Mouse (Mus musculus): Measurements from ENCODE around the gene Lpar2. TPM values are rescaled to one million over a fixed set of nuclear protein-coding genes. Genes with fewer than 3 reads are reported as not detected.

Lpar2 gene
- polyA plus RNA-seq, 1 experiment from 2014 or later: 0.63 TPM

DNA sequence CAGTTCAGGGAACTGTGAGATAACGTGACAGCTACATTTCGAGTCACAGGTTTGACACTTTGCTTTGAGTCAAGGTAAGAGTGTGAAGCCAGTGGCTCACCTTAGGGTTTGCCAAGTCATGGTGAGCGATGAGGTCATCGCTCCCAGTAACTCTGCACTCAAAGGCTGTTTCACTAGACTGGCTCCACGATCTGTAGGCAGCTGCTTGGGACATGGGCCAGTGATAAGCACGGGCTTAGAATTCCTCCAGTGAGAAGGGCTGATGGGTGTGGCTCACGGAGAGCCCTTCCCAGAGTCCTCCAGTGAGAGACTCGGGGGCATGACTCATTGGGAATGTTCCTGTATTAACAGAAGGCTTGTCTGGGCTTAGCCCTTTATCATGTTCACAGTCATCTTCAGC is 26.7 kb downstream of the Lpar2 start:
- H3K9me3 ChIP-seq (replicated peaks): no peaks in the 10 kb centered on the region

GRCm38 (mm10) chr8:69849899-69850298 is 27.7 kb downstream of the Lpar2 start:
- no peaks in the 10 kb centered on the region for H3K4me1 ChIP-seq
- no peak overlapping the region for H3K4me3 ChIP-seq (replicated peaks)
- 38% methylated on average over 3 of the region's 3 CpGs for WGBS
- H3K27ac ChIP-seq (replicated peaks): no peak overlapping the region
- no peaks in the 10 kb centered on the region for H3K27me3 ChIP-seq (replicated peaks)
- H3K4me2 ChIP-seq: no peak overlapping the region
- H3K36me3 ChIP-seq: peaks cover 5% of the 10 kb centered on the region; the same call in 1 of the 2 replicates
- H3K9me3 ChIP-seq (replicated peaks): no peaks in the 10 kb centered on the region
- no peak for ATAC-seq (ENCODE audit: low FRiP score)
- no peak overlapping the region for H3K9ac ChIP-seq (replicated peaks)

More for the DNA sequence above, 26.7 kb downstream of the Lpar2 start:
- Histone ChIP-seq H3K4me3 (replicated peaks) (no peak overlapping the region), H3K9ac (replicated peaks) (no peak overlapping the region), H3K36me3 (peaks cover 5% of the 10 kb centered on the region; the same call in 1 of the 2 replicates), H3K4me2 (no peak overlapping the region), H3K4me1 (no peaks in the 10 kb centered on the region), H3K27me3 (replicated peaks) (no peaks in the 10 kb centered on the region), H3K27ac (replicated peaks) (no peak overlapping the region)
- 96% methylated on average over 8 of the region's 8 CpGs for WGBS
- no peak for ATAC-seq (ENCODE audit: low FRiP score)

DNA sequence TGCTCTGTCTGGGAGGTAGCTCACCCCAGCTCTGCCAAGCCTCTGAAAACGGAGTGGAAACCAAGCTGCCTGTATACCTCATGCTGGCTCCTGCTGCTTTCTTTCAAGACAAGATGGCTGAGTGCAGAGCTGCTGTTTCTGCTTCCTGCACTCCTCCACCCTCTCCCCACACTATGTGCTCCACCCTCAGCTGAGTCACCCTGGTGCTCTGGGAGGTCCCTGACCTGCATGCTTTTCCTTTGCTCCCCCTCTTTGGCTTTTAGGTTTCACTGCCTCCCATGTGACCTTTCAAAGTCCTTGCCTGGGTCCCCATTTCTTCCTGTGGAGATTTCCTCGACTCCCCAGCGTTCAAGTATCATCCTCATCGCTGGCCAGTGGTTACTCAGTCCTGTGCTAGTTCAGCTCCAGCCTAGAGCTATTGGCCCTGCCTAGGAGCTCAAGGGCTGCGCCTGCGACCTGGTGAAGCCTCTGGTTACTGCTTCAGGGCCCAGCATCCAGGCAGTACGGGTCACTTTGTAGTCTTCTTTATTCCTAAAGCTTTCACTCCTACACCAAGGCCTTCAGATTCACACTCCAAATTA is 28.8 kb downstream of the Lpar2 start:
- H3K4me3 ChIP-seq (replicated peaks): no peak overlapping the region
- H3K27ac ChIP-seq (replicated peaks): no peak overlapping the region
- no peaks in the 10 kb centered on the region for H3K4me1 ChIP-seq
- 84% methylated on average over 7 of the region's 7 CpGs for WGBS
- ATAC-seq (ENCODE audit: low FRiP score): no peak
- H3K36me3 ChIP-seq: peaks cover 5% of the 10 kb centered on the region; the same call in 1 of the 2 replicates
- H3K9ac ChIP-seq (replicated peaks): no peak overlapping the region
- no peaks in the 10 kb centered on the region for H3K27me3 ChIP-seq (replicated peaks)
- H3K9me3 ChIP-seq (replicated peaks): no peaks in the 10 kb centered on the region
- H3K4me2 ChIP-seq: no peak overlapping the region

- no peak overlapping the region for H3K4me3 ChIP-seq (replicated peaks)
- H3K9me3 ChIP-seq (replicated peaks): no peaks in the 10 kb centered on the region
- no peak overlapping the region for H3K27ac ChIP-seq (replicated peaks)
- ATAC-seq (ENCODE audit: low FRiP score): no peak
- no peaks in the 10 kb centered on the region for H3K4me1 ChIP-seq
- peaks cover 5% of the 10 kb centered on the region; the same call in 1 of the 2 replicates for H3K36me3 ChIP-seq
- no peaks in the 10 kb centered on the region for H3K27me3 ChIP-seq (replicated peaks)
- no peak overlapping the region for H3K9ac ChIP-seq (replicated peaks)
- H3K4me2 ChIP-seq: no peak overlapping the region
- WGBS: 95% methylated on average over 10 of the region's 10 CpGs
These were observed 31.6 kb downstream of the Lpar2 start for GRCm38 (mm10) chr8:69853869-69854268.

DNA sequence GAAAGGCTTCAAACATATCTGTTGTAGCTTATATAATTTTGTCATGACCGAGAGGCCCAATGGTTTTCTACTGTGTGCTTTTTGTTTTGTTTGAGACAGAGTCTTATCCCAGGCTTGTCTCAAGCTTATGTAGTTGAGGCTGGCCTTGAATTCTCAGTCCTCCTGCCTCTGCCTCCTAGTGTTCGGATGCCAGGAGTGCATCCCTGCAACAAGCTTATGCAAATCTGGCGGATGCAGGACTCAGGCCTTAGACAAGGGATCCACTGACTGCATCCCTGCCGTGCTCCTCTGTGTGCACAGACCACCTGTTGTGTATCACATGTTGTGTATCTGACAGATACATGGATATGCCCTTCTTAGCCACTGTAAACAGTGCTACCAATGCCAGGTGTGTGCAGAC is 38.6 kb downstream of the Lpar2 start:
- H3K4me2 ChIP-seq: no peak overlapping the region
- H3K4me3 ChIP-seq (replicated peaks): no peak overlapping the region
- H3K27ac ChIP-seq (replicated peaks): no peak overlapping the region
- peaks cover 30% of the 10 kb centered on the region for H3K36me3 ChIP-seq
- ATAC-seq (ENCODE audit: low FRiP score): no peak
- 63% methylated on average over 4 of the region's 4 CpGs for WGBS
- H3K4me1 ChIP-seq: no peaks in the 10 kb centered on the region
- no peaks in the 10 kb centered on the region for H3K27me3 ChIP-seq (replicated peaks)
- no peaks in the 10 kb centered on the region for H3K9me3 ChIP-seq (replicated peaks)
- no peak overlapping the region for H3K9ac ChIP-seq (replicated peaks)

- no peak overlapping the region for H3K9ac ChIP-seq (replicated peaks)
- no peak for ATAC-seq (ENCODE audit: low FRiP score)
- H3K27me3 ChIP-seq (replicated peaks): no peaks in the 10 kb centered on the region
- no peak overlapping the region for H3K4me2 ChIP-seq
- H3K4me3 ChIP-seq (replicated peaks): no peak overlapping the region
- H3K27ac ChIP-seq (replicated peaks): no peak overlapping the region
- no peaks in the 10 kb centered on the region for H3K4me1 ChIP-seq
- 77% methylated on average over 2 of the region's 2 CpGs for WGBS
- no peaks in the 10 kb centered on the region for H3K9me3 ChIP-seq (replicated peaks)
- H3K36me3 ChIP-seq: peaks cover 30% of the 10 kb centered on the region
These were observed 39.0 kb downstream of the Lpar2 start for GRCm38 (mm10) chr8:69861251-69861650.

DNA sequence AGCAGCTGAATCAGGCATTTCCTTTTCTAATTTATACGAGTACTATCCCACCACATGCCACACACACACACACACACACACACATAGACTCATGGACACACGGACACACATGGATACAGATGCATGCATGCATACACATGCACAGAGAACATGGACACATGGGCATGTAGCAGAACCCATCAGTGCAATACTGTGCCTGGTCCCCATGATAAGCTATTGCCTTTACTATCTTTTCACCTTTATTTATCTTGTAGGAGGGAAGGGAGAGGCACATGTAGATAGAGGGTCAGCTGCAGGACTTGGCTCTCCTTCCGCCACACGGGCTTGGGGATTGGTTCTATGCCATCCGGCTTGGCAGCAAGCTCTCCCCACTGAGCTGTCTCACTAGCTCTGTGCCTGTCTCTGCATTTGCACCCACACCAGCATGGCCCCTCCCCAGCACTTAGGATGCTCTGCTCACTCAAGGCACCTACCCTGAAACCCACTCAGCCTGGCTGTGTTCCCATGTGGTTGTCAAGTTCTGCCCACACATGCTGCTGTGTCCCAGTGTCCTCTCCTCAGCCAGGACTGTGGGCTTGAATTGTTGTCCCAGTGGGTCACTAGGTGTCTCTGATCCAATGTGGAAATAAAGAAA is 41.3 kb downstream of the Lpar2 start:
- 87% methylated on average over 5 of the region's 5 CpGs for WGBS
- H3K4me3 ChIP-seq (replicated peaks): no peak overlapping the region
- peaks cover 30% of the 10 kb centered on the region for H3K36me3 ChIP-seq
- H3K27ac ChIP-seq (replicated peaks): no peak overlapping the region
- no peaks in the 10 kb centered on the region for H3K9me3 ChIP-seq (replicated peaks)
- H3K9ac ChIP-seq (replicated peaks): no peak overlapping the region
- H3K4me2 ChIP-seq: no peak overlapping the region
- H3K27me3 ChIP-seq (replicated peaks): no peaks in the 10 kb centered on the region
- H3K4me1 ChIP-seq: no peaks in the 10 kb centered on the region
- ATAC-seq (ENCODE audit: low FRiP score): no peak

GRCm38 (mm10) chr8:69864180-69864579 is 42.0 kb downstream of the Lpar2 start:
- no peaks in the 10 kb centered on the region for H3K9me3 ChIP-seq (replicated peaks)
- no peak overlapping the region for H3K9ac ChIP-seq (replicated peaks)
- H3K27me3 ChIP-seq (replicated peaks): no peaks in the 10 kb centered on the region
- H3K4me1 ChIP-seq: no peaks in the 10 kb centered on the region
- ATAC-seq (ENCODE audit: low FRiP score): no peak
- H3K36me3 ChIP-seq: peaks cover 29% of the 10 kb centered on the region
- H3K27ac ChIP-seq (replicated peaks): no peak overlapping the region
- H3K4me2 ChIP-seq: no peak overlapping the region
- no peak overlapping the region for H3K4me3 ChIP-seq (replicated peaks)
- WGBS: 82% methylated on average over 5 of the region's 5 CpGs

GRCm38 (mm10) chr8:69867696-69868326 is 45.6 kb downstream of the Lpar2 start:
- Histone ChIP-seq H3K4me2 (no peak overlapping the region), H3K27me3 (replicated peaks) (no peaks in the 10 kb centered on the region), H3K9me3 (replicated peaks) (no peaks in the 10 kb centered on the region), H3K27ac (replicated peaks) (no peak overlapping the region), H3K4me3 (replicated peaks) (no peak overlapping the region), H3K4me1 (no peaks in the 10 kb centered on the region), H3K36me3 (peaks cover 16% of the 10 kb centered on the region; the same call in 1 of the 2 replicates), H3K9ac (replicated peaks) (no peak overlapping the region)
- 81% methylated on average over 5 of the region's 5 CpGs for WGBS
- no peak for ATAC-seq (ENCODE audit: low FRiP score)

DNA sequence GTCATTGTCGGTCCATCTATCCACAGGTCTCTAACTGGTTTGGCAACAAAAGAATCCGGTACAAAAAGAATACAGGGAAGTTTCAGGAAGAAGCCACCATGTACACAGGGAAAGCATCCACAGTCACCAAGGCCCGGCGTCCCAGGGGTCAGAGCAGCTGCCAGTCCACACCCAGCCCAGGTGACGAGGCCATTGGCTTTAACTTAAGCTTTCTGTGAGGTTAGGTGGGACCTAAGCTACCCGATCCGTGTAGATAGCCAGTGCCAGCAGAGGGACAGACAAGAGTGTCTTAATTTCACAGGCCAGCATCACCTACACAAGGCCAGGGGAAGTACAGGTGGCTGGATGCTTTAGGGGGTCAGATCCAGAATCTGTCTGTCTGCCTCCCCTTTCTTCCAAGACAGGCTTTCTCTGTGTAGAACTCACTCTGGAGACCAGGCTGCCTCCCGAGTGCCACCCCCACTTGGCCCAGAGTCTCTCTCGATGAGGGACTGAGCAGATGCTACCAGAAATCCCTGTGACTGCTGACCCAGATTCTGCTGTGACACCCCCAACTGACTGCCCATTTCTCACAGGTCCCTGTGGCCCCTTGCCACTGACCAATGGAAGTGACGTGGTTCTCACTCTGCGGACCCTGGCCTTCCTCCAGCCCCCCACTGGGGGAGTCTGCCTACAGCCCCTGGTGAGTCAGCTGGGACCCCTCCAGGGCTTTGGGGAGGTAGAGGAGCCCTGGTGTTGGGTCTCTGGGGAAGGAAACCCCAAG is 48.0 kb downstream of the Lpar2 start:
- 88% methylated on average over 11 of the region's 11 CpGs for WGBS
- no peak overlapping the region for H3K4me3 ChIP-seq (replicated peaks)
- ATAC-seq (ENCODE audit: low FRiP score): no peak
- no peak overlapping the region for H3K27ac ChIP-seq (replicated peaks)
- H3K9ac ChIP-seq (replicated peaks): no peak overlapping the region
- H3K9me3 ChIP-seq (replicated peaks): no peaks in the 10 kb centered on the region
- H3K36me3 ChIP-seq: peaks cover 10% of the 10 kb centered on the region; the same call in 1 of the 2 replicates
- H3K27me3 ChIP-seq (replicated peaks): no peaks in the 10 kb centered on the region
- H3K4me1 ChIP-seq: no peaks in the 10 kb centered on the region
- H3K4me2 ChIP-seq: no peak overlapping the region

- Histone ChIP-seq H3K4me2 (no peak overlapping the region), H3K4me1 (no peaks in the 10 kb centered on the region), H3K36me3 (peaks cover 6% of the 10 kb centered on the region; the same call in 1 of the 2 replicates), H3K9ac (replicated peaks) (no peak overlapping the region), H3K4me3 (replicated peaks) (no peak overlapping the region), H3K9me3 (replicated peaks) (no peaks in the 10 kb centered on the region), H3K27me3 (replicated peaks) (no peaks in the 10 kb centered on the region), H3K27ac (replicated peaks) (no peak overlapping the region)
- 91% methylated on average over 6 of the region's 6 CpGs for WGBS
- no peak for ATAC-seq (ENCODE audit: low FRiP score)
These were observed 48.7 kb downstream of the Lpar2 start for GRCm38 (mm10) chr8:69870907-69871306.
